Mouse (Mus musculus): ENCODE results near the gene Vps11. TPM values are rescaled to one million over a fixed set of nuclear protein-coding genes. Genes with fewer than 3 reads are reported as not detected.
A peak's percentile ranks its signal among the peaks of the same experiment; 100 is the strongest.
"Not testable (repeated sequence)": the region's sequence is repeated elsewhere in the genome, so short reads cannot be mapped to it uniquely, and the experiment has no call there.

Vps11 gene
- polyA plus RNA-seq, 1 experiment from 2014 or later: 20.9 TPM

GRCm38 (mm10) chr9:44325032-44325767 lies 36.3 kb downstream of the Vps11 start:
- Histone ChIP-seq H3K36me3 (ENCODE audit: control insufficient read depth, insufficient read depth) (peaks cover 12% of the 10 kb centered on the region), H3K4me2 (ENCODE audit: low read depth, low read length) (peak overlapping the region; percentile 75; the same call in 1 of the 2 replicates), H3K27ac (ENCODE audit: low read length) (peak overlapping the region; percentile 94; the same call in 1 of the 2 replicates), H3K4me1 (ENCODE audit: control insufficient read depth, insufficient read depth, low read length) (peaks cover 14% of the 10 kb centered on the region)
- H3K27me3 ChIP-seq (ENCODE audit: control insufficient read depth, insufficient read depth, low read length); H3K9me3 ChIP-seq (replicated peaks; ENCODE audit: control insufficient read depth, low read length); H3K4me3 ChIP-seq (ENCODE audit: low read length); ATAC-seq (replicated peaks; ENCODE audit: extremely low read depth, insufficient read depth, low FRiP score); H3K9ac ChIP-seq (ENCODE audit: low read length): not testable (repeated sequence)
- 61% methylated on average over 5 of the region's 8 CpGs for WGBS

- Histone ChIP-seq H3K4me2 (ENCODE audit: low read depth, low read length) (no peak overlapping the region), H3K9me3 (replicated peaks; ENCODE audit: control insufficient read depth, low read length) (no peaks in the 10 kb centered on the region), H3K4me1 (ENCODE audit: control insufficient read depth, insufficient read depth, low read length) (peaks cover 16% of the 10 kb centered on the region), H3K36me3 (ENCODE audit: control insufficient read depth, insufficient read depth) (peaks cover 5% of the 10 kb centered on the region; the same call in 1 of the 2 replicates), H3K9ac (ENCODE audit: low read length) (no peak overlapping the region), H3K27me3 (ENCODE audit: control insufficient read depth, insufficient read depth, low read length) (no peaks in the 10 kb centered on the region), H3K4me3 (ENCODE audit: low read length) (no peak overlapping the region), H3K27ac (ENCODE audit: low read length) (no peak overlapping the region)
- ATAC-seq (replicated peaks; ENCODE audit: extremely low read depth, insufficient read depth, low FRiP score): no peak
- WGBS: 77% methylated on average over 6 of the region's 6 CpGs
These were observed 37.3 kb downstream of the Vps11 start for GRCm38 (mm10) chr9:44324147-44324546.

- 67% methylated on average over 4 of the region's 4 CpGs for WGBS
- not testable (repeated sequence) for H3K4me2 ChIP-seq (ENCODE audit: low read depth, low read length); ATAC-seq (replicated peaks; ENCODE audit: extremely low read depth, insufficient read depth, low FRiP score)
These were observed 37.8 kb downstream of the Vps11 start for GRCm38 (mm10) chr9:44323656-44324055.

GRCm38 (mm10) chr9:44320799-44321133 lies 40.7 kb downstream of the Vps11 start:
- Histone ChIP-seq H3K36me3 (ENCODE audit: control insufficient read depth, insufficient read depth) (peaks cover 5% of the 10 kb centered on the region), H3K4me1 (ENCODE audit: control insufficient read depth, insufficient read depth, low read length) (peaks cover 23% of the 10 kb centered on the region), H3K4me2 (ENCODE audit: low read depth, low read length) (peak overlapping the region; percentile 88), H3K27me3 (ENCODE audit: control insufficient read depth, insufficient read depth, low read length) (no peaks in the 10 kb centered on the region), H3K9me3 (replicated peaks; ENCODE audit: control insufficient read depth, low read length) (no peaks in the 10 kb centered on the region), H3K27ac (ENCODE audit: low read length) (peak overlapping the region; percentile 87), H3K4me3 (ENCODE audit: low read length) (peak overlapping the region; percentile 62), H3K9ac (ENCODE audit: low read length) (peak overlapping the region; percentile 77)
- 16% methylated on average over 6 of the region's 6 CpGs for WGBS
- no peak for ATAC-seq (replicated peaks; ENCODE audit: extremely low read depth, insufficient read depth, low FRiP score)

More at GRCm38 (mm10) chr9:44323656-44324055, 37.8 kb downstream of the Vps11 start:
- H3K36me3 ChIP-seq (ENCODE audit: control insufficient read depth, insufficient read depth); H3K27me3 ChIP-seq (ENCODE audit: control insufficient read depth, insufficient read depth, low read length); H3K4me3 ChIP-seq (ENCODE audit: low read length); H3K9me3 ChIP-seq (replicated peaks; ENCODE audit: control insufficient read depth, low read length); H3K9ac ChIP-seq (ENCODE audit: low read length); H3K27ac ChIP-seq (ENCODE audit: low read length): not testable (repeated sequence)
- H3K4me1 ChIP-seq (ENCODE audit: control insufficient read depth, insufficient read depth, low read length): peaks cover 21% of the 10 kb centered on the region

- Histone ChIP-seq H3K4me1 (ENCODE audit: control insufficient read depth, insufficient read depth, low read length) (peaks cover 23% of the 10 kb centered on the region), H3K9me3 (replicated peaks; ENCODE audit: control insufficient read depth, low read length) (no peaks in the 10 kb centered on the region), H3K36me3 (ENCODE audit: control insufficient read depth, insufficient read depth) (peaks cover 6% of the 10 kb centered on the region), H3K27ac (ENCODE audit: low read length) (peak within 1 kb of the TSS; percentile 87), H3K9ac (ENCODE audit: low read length) (peak within 1 kb of the TSS; percentile 77), H3K27me3 (ENCODE audit: control insufficient read depth, insufficient read depth, low read length) (no peaks in the 10 kb centered on the region), H3K4me3 (ENCODE audit: low read length) (peak within 1 kb of the TSS; percentile 62), H3K4me2 (ENCODE audit: low read depth, low read length) (peak within 1 kb of the TSS; percentile 88)
- ATAC-seq (replicated peaks; ENCODE audit: extremely low read depth, insufficient read depth, low FRiP score): peak; percentile 99
- WGBS: under 1% methylated on average over 63 of the region's 67 CpGs
These were observed 41.3 kb downstream of the Vps11 start, which contains the start of gene C2cd2l for GRCm38 (mm10) chr9:44319887-44320798. Gene C2cd2l, minus strand, starts transcription at chr9:44320285.

GRCm38 (mm10) chr9:44319105-44319886 lies 42.2 kb downstream of the Vps11 start:
- H3K4me3 ChIP-seq (ENCODE audit: low read length): peak overlapping the region; percentile 62
- no peaks in the 10 kb centered on the region for H3K27me3 ChIP-seq (ENCODE audit: control insufficient read depth, insufficient read depth, low read length)
- ATAC-seq (replicated peaks; ENCODE audit: extremely low read depth, insufficient read depth, low FRiP score): peak; percentile 11; the same call in 1 of the 2 replicates
- peak overlapping the region; percentile 74 for H3K9ac ChIP-seq (ENCODE audit: low read length)
- H3K4me1 ChIP-seq (ENCODE audit: control insufficient read depth, insufficient read depth, low read length): peaks cover 23% of the 10 kb centered on the region
- H3K36me3 ChIP-seq (ENCODE audit: control insufficient read depth, insufficient read depth): peaks cover 13% of the 10 kb centered on the region
- peak overlapping the region; percentile 2 for H3K27ac ChIP-seq (ENCODE audit: low read length)
- 4% methylated on average over 37 of the region's 37 CpGs for WGBS
- peak overlapping the region; percentile 77 for H3K4me2 ChIP-seq (ENCODE audit: low read depth, low read length)
- no peaks in the 10 kb centered on the region for H3K9me3 ChIP-seq (replicated peaks; ENCODE audit: control insufficient read depth, low read length)

- no peak overlapping the region for H3K27ac ChIP-seq (ENCODE audit: low read length)
- peak overlapping the region; percentile 62 for H3K4me3 ChIP-seq (ENCODE audit: low read length)
- no peak for ATAC-seq (replicated peaks; ENCODE audit: extremely low read depth, insufficient read depth, low FRiP score)
- H3K4me2 ChIP-seq (ENCODE audit: low read depth, low read length): peak overlapping the region; percentile 77
- H3K4me1 ChIP-seq (ENCODE audit: control insufficient read depth, insufficient read depth, low read length): peaks cover 23% of the 10 kb centered on the region
- H3K9me3 ChIP-seq (replicated peaks; ENCODE audit: control insufficient read depth, low read length): no peaks in the 10 kb centered on the region
- H3K9ac ChIP-seq (ENCODE audit: low read length): peak overlapping the region; percentile 74
- 32% methylated on average over 3 of the region's 3 CpGs for whole genome bisulfite sequencing
- peaks cover 14% of the 10 kb centered on the region for H3K36me3 ChIP-seq (ENCODE audit: control insufficient read depth, insufficient read depth)
- H3K27me3 ChIP-seq (ENCODE audit: control insufficient read depth, insufficient read depth, low read length): no peaks in the 10 kb centered on the region
These were observed 42.7 kb downstream of the Vps11 start for GRCm38 (mm10) chr9:44318826-44319095.

GRCm38 (mm10) chr9:44318076-44318825 lies 43.2 kb downstream of the Vps11 start:
- 59% methylated on average over 5 of the region's 5 CpGs for WGBS
- Histone ChIP-seq H3K4me2 (ENCODE audit: low read depth, low read length) (peak overlapping the region; percentile 77), H3K4me1 (ENCODE audit: control insufficient read depth, insufficient read depth, low read length) (peaks cover 23% of the 10 kb centered on the region), H3K36me3 (ENCODE audit: control insufficient read depth, insufficient read depth) (peaks cover 19% of the 10 kb centered on the region), H3K27me3 (ENCODE audit: control insufficient read depth, insufficient read depth, low read length) (no peaks in the 10 kb centered on the region), H3K9me3 (replicated peaks; ENCODE audit: control insufficient read depth, low read length) (no peaks in the 10 kb centered on the region), H3K9ac (ENCODE audit: low read length) (peak overlapping the region; percentile 74), H3K27ac (ENCODE audit: low read length) (peak overlapping the region; percentile 16; the same call in 1 of the 2 replicates), H3K4me3 (ENCODE audit: low read length) (peak overlapping the region; percentile 62)
- ATAC-seq (replicated peaks; ENCODE audit: extremely low read depth, insufficient read depth, low FRiP score): no peak
